Mouse (Mus musculus): ENCODE results near the gene Gm3435. TPM values are rescaled to one million over a fixed set of nuclear protein-coding genes. Genes with fewer than 3 reads are reported as not detected.
"Not testable (repeated sequence)": the region's sequence is repeated elsewhere in the genome, so short reads cannot be mapped to it uniquely, and the experiment has no call there.

Gm3435 gene
- total RNA-seq, 2 experiments from 2014 or later = 3.3 TPM

GRCm38 (mm10) chr17:15031414-15031813 lies 21.4 kb downstream of the Gm3435 start:
- not testable (repeated sequence) for DNase-seq (ENCODE audit: low spot score in 2 of 2)

GRCm38 (mm10) chr17:15040455-15040854 lies 30.5 kb downstream of the Gm3435 start:
- DNase-seq (ENCODE audit: low spot score in 2 of 2) = not testable (repeated sequence)

- DNase-seq (ENCODE audit: low spot score in 2 of 2) = peak in 1 of 2 experiments; percentile 61
These were observed 31.3 kb downstream of the Gm3435 start, which contains the start of the genes Ermard, Tcte3 and Gm3448 for GRCm38 (mm10) chr17:15041175-15041729. Gene Ermard (plus strand): TSS chr17:15041208. Gene Tcte3 (minus strand): TSS chr17:15041488. Gene Gm3448 (minus strand): TSS chr17:15041537.

GRCm38 (mm10) chr17:15050338-15050737 lies 40.4 kb downstream of the Gm3435 start:
- DNase-seq (ENCODE audit: low spot score in 2 of 2) = not testable (repeated sequence)

DNA sequence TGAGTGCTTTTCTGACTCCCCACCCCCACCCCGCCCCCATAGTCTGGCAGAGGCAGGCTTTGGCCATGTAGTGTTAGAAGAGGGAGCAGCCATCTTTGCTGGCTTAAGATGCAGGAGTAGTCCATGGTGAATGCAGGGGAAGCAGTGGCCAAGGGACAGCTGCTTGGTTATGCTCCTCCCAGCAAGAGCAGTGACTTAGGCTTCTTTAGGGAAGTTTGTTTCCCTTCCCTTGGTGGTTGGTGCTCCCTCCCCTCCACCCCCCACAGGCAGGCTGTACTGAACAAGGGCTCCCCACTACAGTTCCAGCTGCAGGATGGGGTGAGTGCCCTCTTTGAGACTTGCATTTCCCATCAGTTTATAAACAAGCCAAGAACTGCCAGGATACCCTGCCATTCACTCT lies 42.8 kb downstream of the Gm3435 start:
- DNase-seq (ENCODE audit: low spot score in 2 of 2) = not testable (repeated sequence)

GRCm38 (mm10) chr17:15053183-15053828 lies 43.3 kb downstream of the Gm3435 start:
- DNase-seq (ENCODE audit: low spot score in 2 of 2) = not testable (repeated sequence)

- not testable (repeated sequence) for DNase-seq (ENCODE audit: low spot score in 2 of 2)
These were observed 43.8 kb downstream of the Gm3435 start for GRCm38 (mm10) chr17:15053829-15054200.

DNA sequence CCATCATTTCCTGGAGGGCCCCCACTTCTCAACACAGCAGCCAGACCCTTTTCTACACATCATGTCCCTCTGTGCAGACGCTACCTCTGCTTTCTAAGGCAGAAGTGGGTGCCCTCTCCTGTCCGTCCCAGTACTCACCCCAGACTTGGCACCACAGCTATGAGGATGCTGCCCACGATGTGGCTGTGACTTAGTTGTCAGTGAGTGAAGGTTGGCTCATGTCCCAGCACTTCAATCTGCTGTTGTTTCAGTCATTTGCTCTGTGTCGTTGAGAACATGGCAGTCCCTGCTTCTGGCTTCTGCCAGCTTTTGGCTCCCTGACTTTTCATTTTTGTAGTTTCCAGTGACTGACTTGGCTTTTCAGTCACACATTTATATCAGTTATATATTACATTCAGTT lies 45.9 kb downstream of the Gm3435 start:
- DNase-seq (ENCODE audit: low spot score in 2 of 2) = peak; percentile 66 to 88

DNA sequence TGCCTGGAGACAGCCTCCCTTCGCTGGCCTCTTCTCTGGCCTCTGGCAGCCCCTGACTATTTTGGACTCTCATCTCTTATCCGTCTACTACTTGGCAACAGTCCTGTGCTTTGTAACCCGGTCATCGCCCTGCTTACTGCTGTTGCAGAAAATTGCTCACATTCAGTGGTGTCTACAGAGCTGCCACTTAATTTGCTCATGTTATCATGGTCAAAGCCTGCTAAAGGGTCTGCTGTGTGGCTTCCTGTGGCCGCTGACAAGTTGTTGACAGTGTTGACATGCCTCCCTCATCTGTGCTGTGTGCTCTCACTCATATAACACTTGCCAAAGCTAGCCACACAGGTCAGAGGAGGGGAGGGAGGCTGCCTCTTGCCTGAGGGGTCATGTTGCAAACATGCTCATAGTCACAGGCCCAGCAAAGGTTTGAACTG lies 48.2 kb downstream of the Gm3435 start:
- DNase-seq (ENCODE audit: low spot score in 2 of 2) = no peak

DNA sequence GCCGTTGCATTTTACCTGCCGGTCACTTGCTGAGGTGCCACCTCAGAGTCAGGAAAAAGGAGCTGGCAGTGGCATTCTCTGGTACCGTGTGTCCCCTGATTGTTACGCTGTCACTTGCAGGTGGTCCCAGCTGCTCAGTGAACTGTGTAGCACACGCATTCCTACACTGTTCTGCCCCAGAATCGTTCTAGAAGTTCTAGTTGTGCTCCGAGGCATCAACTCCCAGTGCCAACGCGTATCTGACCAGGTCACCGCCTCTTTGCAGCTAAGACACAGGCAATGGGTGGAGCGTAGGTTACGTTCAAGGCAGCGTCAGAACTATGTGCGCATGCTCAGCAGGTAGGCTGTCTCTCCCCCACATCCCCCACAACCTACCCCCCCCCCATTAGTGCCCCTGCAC lies 49.7 kb downstream of the Gm3435 start:
- no peak for DNase-seq (ENCODE audit: low spot score in 2 of 2)

- DNase-seq (ENCODE audit: low spot score in 2 of 2) = no peak
These were observed 50.4 kb downstream of the Gm3435 start for GRCm38 (mm10) chr17:15060356-15060755.

DNA sequence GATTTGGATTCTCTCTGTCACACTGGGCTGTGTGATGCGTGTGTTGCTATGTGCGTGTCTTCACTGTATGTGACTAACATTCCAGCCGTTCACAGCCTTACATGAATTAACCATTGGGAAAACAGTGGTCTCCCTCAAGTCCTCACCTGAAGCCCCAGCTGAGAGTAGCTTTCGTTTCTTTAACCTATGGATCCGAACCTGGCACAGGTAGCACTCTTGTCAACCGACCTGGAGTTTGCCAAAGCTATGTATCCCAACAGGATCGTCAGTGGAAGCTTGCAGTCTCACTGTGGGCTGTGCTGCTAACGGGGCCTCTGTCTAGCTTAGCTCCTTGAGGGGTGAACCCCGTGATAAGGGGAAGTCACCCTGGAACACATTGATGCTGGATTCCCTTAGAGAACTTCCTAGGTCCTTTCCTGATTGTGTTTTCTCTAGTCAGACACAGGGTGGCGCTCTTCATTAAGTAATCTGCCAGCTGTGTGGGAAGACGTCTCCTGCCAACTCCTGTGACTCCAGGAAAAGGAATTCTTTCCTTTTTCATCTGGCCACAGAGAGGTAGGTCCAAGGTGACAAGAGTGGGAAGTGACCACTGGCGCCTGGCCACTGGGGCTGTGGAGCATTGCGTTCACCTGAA lies 55.5 kb downstream of the Gm3435 start:
- DNase-seq (ENCODE audit: low spot score in 2 of 2) = peak; percentile 75 to 88

GRCm38 (mm10) chr17:15066066-15066465 lies 56.1 kb downstream of the Gm3435 start:
- no peak for DNase-seq (ENCODE audit: low spot score in 2 of 2)

DNA sequence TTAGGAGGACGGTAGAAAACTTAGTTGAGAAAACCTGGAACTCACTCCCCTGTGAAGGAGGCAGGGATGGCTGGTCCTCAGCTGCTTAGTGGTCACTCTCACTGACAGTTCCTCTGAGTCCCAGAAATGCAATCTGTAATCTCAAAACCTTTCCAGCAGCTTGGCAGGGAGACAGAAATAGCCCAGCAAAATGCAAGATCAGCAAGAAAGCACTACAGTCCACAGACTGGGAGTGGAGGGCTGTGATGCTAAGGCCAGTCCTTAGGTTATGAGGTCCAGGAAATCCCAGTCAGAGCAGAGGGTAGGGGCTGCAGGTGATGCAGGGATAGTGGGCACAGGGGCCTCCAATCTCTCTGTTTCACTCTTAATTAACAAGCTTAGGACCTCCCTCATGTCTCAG lies 56.9 kb downstream of the Gm3435 start:
- DNase-seq (ENCODE audit: low spot score in 2 of 2) = no peak

GRCm38 (mm10) chr17:15068040-15068792 lies 58.2 kb downstream of the Gm3435 start:
- no peak for DNase-seq (ENCODE audit: low spot score in 2 of 2)

DNA sequence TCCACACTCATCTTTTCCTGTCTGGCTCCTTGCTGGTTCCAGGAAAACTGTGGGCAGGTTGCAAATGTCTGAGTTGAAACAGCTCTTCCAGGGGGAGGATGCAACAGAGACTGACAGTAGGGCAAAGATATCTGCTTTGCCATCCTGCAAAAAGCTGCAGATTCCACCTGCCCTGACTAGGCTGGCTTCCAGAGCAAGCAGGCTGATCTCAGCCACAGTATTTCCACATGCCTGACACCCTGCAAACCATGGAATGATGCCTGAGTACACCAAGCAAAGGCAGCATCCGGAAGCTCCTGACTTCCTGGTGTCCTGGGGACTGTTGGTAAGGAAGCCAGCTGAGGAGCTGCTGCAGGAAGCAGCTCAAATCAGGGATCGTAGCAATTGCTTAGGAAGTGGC lies 59.1 kb downstream of the Gm3435 start:
- peak; percentile 39 to 58 for DNase-seq (ENCODE audit: low spot score in 2 of 2)

Other genes with a start within 250 kb of the Gm3435 start
- gene Wdr27, start 67.0 kb upstream of the Gm3435 start, total RNA-seq (2021) = 1 to 10 TPM; 4.1 to 4.9 TPM
- 10 to 100 TPM; 18.5 to 18.8 TPM for gene 1600012H06Rik, start 67.0 kb upstream of the Gm3435 start, total RNA-seq (2021)
- 10 to 100 TPM; 59.1 to 61.7 TPM for gene Phf10, start 48.9 kb upstream of the Gm3435 start, total RNA-seq (2021)
- 1 to 10 TPM; 6.0 to 7.1 TPM for gene 9030025P20Rik, start 31.7 kb upstream of the Gm3435 start, total RNA-seq (2021)
- gene Gm3417, start 31.4 kb upstream of the Gm3435 start, total RNA-seq (2021) = not detected
- 10 to 100 TPM; 62.2 to 64.7 TPM for gene Ermard, start 31.0 kb downstream of the Gm3435 start, total RNA-seq (2021)
- gene Tcte3, start 31.3 kb downstream of the Gm3435 start, total RNA-seq (2021) = 1 to 10 TPM in 1 of 2 experiments, not detected in 1; 1.0 TPM
- 1 to 10 TPM; 6.6 to 6.8 TPM for gene Gm3448, start 31.4 kb downstream of the Gm3435 start, total RNA-seq (2021)